Mouse (Mus musculus): ENCODE data around the gene Prlr. TPM values are rescaled to one million over a fixed set of nuclear protein-coding genes. Genes with fewer than 3 reads are reported as not detected.

Prlr gene
- polyA plus RNA-seq, 1 experiment from 2014 or later = 3.8 TPM

- H3K27ac ChIP-seq (ENCODE audit: low read depth, low read length) = no peak overlapping the region
- WGBS = 77% methylated on average over 4 of the region's 4 CpGs
- no peak overlapping the region for H3K4me3 ChIP-seq (ENCODE audit: low read depth, low read length)
- H3K27me3 ChIP-seq (ENCODE audit: control insufficient read depth, insufficient read depth, low read length) = no peaks in the 10 kb centered on the region
- H3K4me1 ChIP-seq (ENCODE audit: control insufficient read depth, insufficient read depth, low read length) = no peaks in the 10 kb centered on the region
- no peaks in the 10 kb centered on the region for H3K9me3 ChIP-seq (ENCODE audit: control insufficient read depth, low read length)
- H3K4me2 ChIP-seq (ENCODE audit: low read depth, low read length) = no peak overlapping the region
- ATAC-seq (ENCODE audit: low read depth) = no peak
- no peaks in the 10 kb centered on the region for H3K36me3 ChIP-seq (ENCODE audit: control insufficient read depth, insufficient read depth, low read length)
- no peak overlapping the region for H3K9ac ChIP-seq (replicated peaks; ENCODE audit: low read depth, low read length)
Measured at GRCm38 (mm10) chr15:10277461-10277860, 100.4 kb downstream of the Prlr start.

- Histone ChIP-seq H3K4me2 (ENCODE audit: low read depth, low read length) (no peak overlapping the region), H3K9ac (replicated peaks; ENCODE audit: low read depth, low read length) (no peak overlapping the region), H3K36me3 (ENCODE audit: control insufficient read depth, insufficient read depth, low read length) (no peaks in the 10 kb centered on the region), H3K4me3 (ENCODE audit: low read depth, low read length) (no peak overlapping the region), H3K9me3 (ENCODE audit: control insufficient read depth, low read length) (no peaks in the 10 kb centered on the region), H3K27ac (ENCODE audit: low read depth, low read length) (no peak overlapping the region), H3K27me3 (ENCODE audit: control insufficient read depth, insufficient read depth, low read length) (no peaks in the 10 kb centered on the region), H3K4me1 (ENCODE audit: control insufficient read depth, insufficient read depth, low read length) (no peaks in the 10 kb centered on the region)
- ATAC-seq (ENCODE audit: low read depth) = no peak
- WGBS = 86% methylated on average over 5 of the region's 5 CpGs
Measured at GRCm38 (mm10) chr15:10281546-10281945, 104.5 kb downstream of the Prlr start.

- Histone ChIP-seq H3K27me3 (ENCODE audit: control insufficient read depth, insufficient read depth, low read length) (no peaks in the 10 kb centered on the region), H3K9ac (replicated peaks; ENCODE audit: low read depth, low read length) (no peak overlapping the region), H3K4me3 (ENCODE audit: low read depth, low read length) (no peak overlapping the region), H3K4me2 (ENCODE audit: low read depth, low read length) (no peak overlapping the region), H3K36me3 (ENCODE audit: control insufficient read depth, insufficient read depth, low read length) (no peaks in the 10 kb centered on the region), H3K4me1 (ENCODE audit: control insufficient read depth, insufficient read depth, low read length) (no peaks in the 10 kb centered on the region), H3K9me3 (ENCODE audit: control insufficient read depth, low read length) (no peaks in the 10 kb centered on the region), H3K27ac (ENCODE audit: low read depth, low read length) (no peak overlapping the region)
- ATAC-seq (ENCODE audit: low read depth) = no peak
Measured at GRCm38 (mm10) chr15:10283661-10284060, 106.6 kb downstream of the Prlr start.

- Histone ChIP-seq H3K36me3 (ENCODE audit: control insufficient read depth, insufficient read depth, low read length) (no peaks in the 10 kb centered on the region), H3K4me2 (ENCODE audit: low read depth, low read length) (no peak overlapping the region), H3K4me3 (ENCODE audit: low read depth, low read length) (no peak overlapping the region), H3K9ac (replicated peaks; ENCODE audit: low read depth, low read length) (no peak overlapping the region), H3K9me3 (ENCODE audit: control insufficient read depth, low read length) (no peaks in the 10 kb centered on the region), H3K4me1 (ENCODE audit: control insufficient read depth, insufficient read depth, low read length) (no peaks in the 10 kb centered on the region), H3K27ac (ENCODE audit: low read depth, low read length) (no peak overlapping the region), H3K27me3 (ENCODE audit: control insufficient read depth, insufficient read depth, low read length) (no peaks in the 10 kb centered on the region)
- 97% methylated on average over 1 of the region's 1 CpGs for WGBS
- ATAC-seq (ENCODE audit: low read depth) = no peak
Measured at GRCm38 (mm10) chr15:10296570-10296969, 119.5 kb downstream of the Prlr start.

- 82% methylated on average over 1 of the region's 1 CpGs for WGBS
- H3K36me3 ChIP-seq (ENCODE audit: control insufficient read depth, insufficient read depth, low read length) = no peaks in the 10 kb centered on the region
- no peak overlapping the region for H3K4me3 ChIP-seq (ENCODE audit: low read depth, low read length)
- ATAC-seq (ENCODE audit: low read depth) = no peak
- no peaks in the 10 kb centered on the region for H3K9me3 ChIP-seq (ENCODE audit: control insufficient read depth, low read length)
- H3K4me2 ChIP-seq (ENCODE audit: low read depth, low read length) = no peak overlapping the region
- no peak overlapping the region for H3K27ac ChIP-seq (ENCODE audit: low read depth, low read length)
- H3K27me3 ChIP-seq (ENCODE audit: control insufficient read depth, insufficient read depth, low read length) = no peaks in the 10 kb centered on the region
- no peaks in the 10 kb centered on the region for H3K4me1 ChIP-seq (ENCODE audit: control insufficient read depth, insufficient read depth, low read length)
- H3K9ac ChIP-seq (replicated peaks; ENCODE audit: low read depth, low read length) = no peak overlapping the region
Measured at GRCm38 (mm10) chr15:10298058-10298457, 121.0 kb downstream of the Prlr start.

GRCm38 (mm10) chr15:10299467-10299866 lies 122.4 kb downstream of the Prlr start:
- 73% methylated on average over 3 of the region's 3 CpGs for WGBS
- H3K4me1 ChIP-seq (ENCODE audit: control insufficient read depth, insufficient read depth, low read length) = no peaks in the 10 kb centered on the region
- ATAC-seq (ENCODE audit: low read depth) = no peak

GRCm38 (mm10) chr15:10306461-10306860 lies 129.4 kb downstream of the Prlr start:
- Histone ChIP-seq H3K9me3 (ENCODE audit: control insufficient read depth, low read length) (no peaks in the 10 kb centered on the region), H3K27ac (ENCODE audit: low read depth, low read length) (no peak overlapping the region), H3K4me2 (ENCODE audit: low read depth, low read length) (no peak overlapping the region), H3K9ac (replicated peaks; ENCODE audit: low read depth, low read length) (no peak overlapping the region), H3K27me3 (ENCODE audit: control insufficient read depth, insufficient read depth, low read length) (no peaks in the 10 kb centered on the region), H3K4me3 (ENCODE audit: low read depth, low read length) (no peak overlapping the region), H3K4me1 (ENCODE audit: control insufficient read depth, insufficient read depth, low read length) (no peaks in the 10 kb centered on the region), H3K36me3 (ENCODE audit: control insufficient read depth, insufficient read depth, low read length) (no peaks in the 10 kb centered on the region)
- 90% methylated on average over 1 of the region's 1 CpGs for WGBS
- ATAC-seq (ENCODE audit: low read depth) = no peak

More at GRCm38 (mm10) chr15:10299467-10299866, 122.4 kb downstream of the Prlr start:
- no peak overlapping the region for H3K4me3 ChIP-seq (ENCODE audit: low read depth, low read length)
- no peaks in the 10 kb centered on the region for H3K9me3 ChIP-seq (ENCODE audit: control insufficient read depth, low read length)
- H3K36me3 ChIP-seq (ENCODE audit: control insufficient read depth, insufficient read depth, low read length) = no peaks in the 10 kb centered on the region
- H3K9ac ChIP-seq (replicated peaks; ENCODE audit: low read depth, low read length) = no peak overlapping the region
- no peak overlapping the region for H3K4me2 ChIP-seq (ENCODE audit: low read depth, low read length)
- no peaks in the 10 kb centered on the region for H3K27me3 ChIP-seq (ENCODE audit: control insufficient read depth, insufficient read depth, low read length)
- no peak overlapping the region for H3K27ac ChIP-seq (ENCODE audit: low read depth, low read length)

- no peaks in the 10 kb centered on the region for H3K36me3 ChIP-seq (ENCODE audit: control insufficient read depth, insufficient read depth, low read length)
- H3K4me1 ChIP-seq (ENCODE audit: control insufficient read depth, insufficient read depth, low read length) = no peaks in the 10 kb centered on the region
- H3K27me3 ChIP-seq (ENCODE audit: control insufficient read depth, insufficient read depth, low read length) = no peaks in the 10 kb centered on the region
- ATAC-seq (ENCODE audit: low read depth) = no peak
- H3K9ac ChIP-seq (replicated peaks; ENCODE audit: low read depth, low read length) = no peak overlapping the region
- no peak overlapping the region for H3K4me2 ChIP-seq (ENCODE audit: low read depth, low read length)
- no peak overlapping the region for H3K4me3 ChIP-seq (ENCODE audit: low read depth, low read length)
- H3K9me3 ChIP-seq (ENCODE audit: control insufficient read depth, low read length) = no peaks in the 10 kb centered on the region
- WGBS = 79% methylated on average over 5 of the region's 5 CpGs
- no peak overlapping the region for H3K27ac ChIP-seq (ENCODE audit: low read depth, low read length)
Measured at GRCm38 (mm10) chr15:10311826-10312225, 134.8 kb downstream of the Prlr start.

GRCm38 (mm10) chr15:10313522-10314455 lies 136.8 kb downstream of the Prlr start:
- peak; percentile 85 for ATAC-seq (ENCODE audit: low read depth)
- Histone ChIP-seq H3K36me3 (ENCODE audit: control insufficient read depth, insufficient read depth, low read length) (no peaks in the 10 kb centered on the region), H3K9me3 (ENCODE audit: control insufficient read depth, low read length) (no peaks in the 10 kb centered on the region), H3K4me2 (ENCODE audit: low read depth, low read length) (no peak overlapping the region), H3K27ac (ENCODE audit: low read depth, low read length) (no peak overlapping the region), H3K4me1 (ENCODE audit: control insufficient read depth, insufficient read depth, low read length) (no peaks in the 10 kb centered on the region), H3K9ac (replicated peaks; ENCODE audit: low read depth, low read length) (no peak overlapping the region), H3K4me3 (ENCODE audit: low read depth, low read length) (no peak overlapping the region), H3K27me3 (ENCODE audit: control insufficient read depth, insufficient read depth, low read length) (no peaks in the 10 kb centered on the region)
- 40% methylated on average over 7 of the region's 7 CpGs for WGBS

All from neural tube, embryonic 14.5 days (tissue).